Mouse (Mus musculus) retina, adult 2 months (tissue): ENCODE measurements around the gene Prmt1.

Source experiments
- DNase-seq: peaks from one replicate; pipeline ENCODE4 v3.0.0-alpha.2; 2012; ENCODE audit warnings: low read depth, low spot score

Gene Prmt1

GRCm38 (mm10) chr7:45012824-45013223 is 26.5 kb upstream of the Prmt1 start:
- DNase-seq = no peak

DNA sequence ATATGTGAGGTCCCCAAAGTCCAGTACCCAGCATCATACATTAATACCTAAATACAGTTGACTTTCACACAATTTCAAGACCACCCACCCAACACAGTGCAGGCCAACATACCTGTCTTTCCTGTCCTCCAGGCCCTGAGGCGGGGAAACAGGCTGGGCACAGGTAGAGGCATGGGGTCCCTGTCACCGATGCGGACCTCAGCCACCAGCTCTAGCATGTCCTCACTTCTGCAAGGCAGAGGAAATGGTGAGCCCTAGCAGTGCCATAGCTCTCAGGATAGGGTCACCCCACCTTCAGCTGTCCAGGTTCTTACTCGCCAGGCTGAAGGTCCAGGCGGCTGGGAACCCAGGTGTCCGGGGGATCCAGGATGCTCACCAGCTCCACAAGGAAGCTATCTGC is 25.6 kb upstream of the Prmt1 start:
- DNase-seq = no peak

DNA sequence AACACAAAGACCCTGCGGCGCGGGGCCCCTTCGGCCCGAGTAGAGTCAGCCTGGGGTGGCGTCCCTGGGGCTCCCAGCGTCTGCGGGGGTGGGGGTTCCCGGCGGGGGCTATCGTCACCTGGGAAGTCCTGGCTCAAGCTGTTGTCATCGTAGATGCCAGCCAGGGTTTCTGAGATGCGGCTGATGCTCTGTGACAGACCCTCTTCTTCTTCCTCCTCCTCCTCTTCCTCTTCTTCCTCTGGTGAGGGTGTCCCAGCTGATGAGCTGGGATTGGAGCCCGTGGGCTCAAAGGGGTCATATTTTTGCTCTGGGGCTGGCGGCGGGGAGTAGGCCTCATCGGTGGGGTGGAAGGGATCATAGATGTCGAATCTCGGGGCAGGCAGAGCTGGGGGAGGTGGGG is 22.0 kb upstream of the Prmt1 start:
- DNase-seq = no peak

DNA sequence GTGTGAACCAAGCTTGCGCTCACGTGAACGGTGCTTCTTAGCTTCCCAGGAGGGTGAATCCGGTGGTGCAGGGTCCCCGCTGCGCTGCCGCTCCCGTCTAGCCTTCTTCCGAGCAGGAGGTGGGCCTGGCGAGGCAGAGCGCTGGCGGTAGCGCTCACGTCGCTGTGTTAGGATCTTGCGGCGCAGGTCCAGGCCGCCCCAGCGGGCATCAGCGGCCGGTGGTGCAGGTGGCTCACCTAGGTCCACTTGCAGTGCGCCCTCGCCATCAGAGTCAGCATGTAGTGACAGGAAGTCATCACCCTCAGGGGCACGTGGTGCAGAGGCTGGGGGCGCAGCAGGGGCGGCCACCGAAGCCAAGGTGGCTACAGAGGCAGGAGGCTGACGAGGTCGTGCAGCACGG is 21.5 kb upstream of the Prmt1 start:
- no peak for DNase-seq

- DNase-seq = no peak
Observed at GRCm38 (mm10) chr7:45007141-45007540, 20.8 kb upstream of the Prmt1 start.

GRCm38 (mm10) chr7:45006503-45006902 is 20.1 kb upstream of the Prmt1 start:
- DNase-seq = no peak

DNA sequence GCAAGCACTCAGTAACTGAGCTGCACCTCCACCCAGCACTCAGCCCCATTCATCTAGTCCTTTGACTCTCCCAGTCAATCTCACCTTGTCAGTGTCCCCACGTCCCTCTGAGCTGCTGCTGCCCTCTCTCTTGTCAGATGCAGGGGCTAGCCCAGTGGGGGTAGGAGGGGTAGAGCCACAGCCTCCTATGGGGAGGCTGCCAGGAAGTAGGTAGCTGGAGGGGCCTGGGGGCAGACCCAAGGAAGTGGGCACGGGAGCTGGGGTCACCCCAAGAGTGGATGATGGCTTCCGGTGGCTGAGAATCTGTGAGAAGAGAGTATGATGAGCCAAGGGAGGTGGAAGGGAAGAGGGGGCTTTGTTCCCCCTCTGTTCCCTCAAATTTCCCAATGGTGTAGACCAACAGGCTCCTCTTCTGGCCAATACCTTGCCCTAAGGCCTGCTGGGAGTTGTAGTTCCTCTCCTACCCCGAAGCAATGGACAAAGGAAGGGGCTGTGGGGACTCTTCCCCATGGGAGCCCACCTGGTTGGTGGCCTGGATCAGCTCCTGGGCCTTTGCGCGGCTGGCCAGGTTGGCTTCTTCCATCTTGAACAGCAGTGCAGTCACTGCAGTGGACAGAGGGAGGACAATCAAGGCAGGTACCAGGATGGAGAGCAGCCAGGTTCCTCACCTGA is 19.1 kb upstream of the Prmt1 start:
- DNase-seq = no peak

GRCm38 (mm10) chr7:45004546-45004945 is 18.2 kb upstream of the Prmt1 start:
- no peak for DNase-seq

DNA sequence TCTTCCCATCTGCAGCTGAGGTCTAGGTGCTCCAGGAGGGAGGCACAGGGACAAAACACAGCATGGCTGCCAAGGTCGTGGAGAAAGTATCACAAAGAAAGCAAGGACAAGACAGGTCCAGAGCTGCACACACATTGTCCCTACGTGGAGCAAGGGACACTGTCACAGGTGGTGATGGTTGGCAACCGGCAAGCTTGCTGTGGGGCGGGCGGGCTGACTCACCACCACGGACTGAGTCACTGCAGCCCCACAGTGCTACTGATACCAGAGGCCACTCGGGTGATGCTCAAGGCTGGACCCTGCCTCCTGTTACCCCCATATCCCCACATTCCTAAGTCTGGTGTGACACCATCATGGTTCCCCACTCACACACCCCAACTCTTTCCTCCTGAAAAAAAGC is 16.1 kb upstream of the Prmt1 start:
- no peak for DNase-seq

GRCm38 (mm10) chr7:45000539-45001114 is 14.3 kb upstream of the Prmt1 start:
- no peak for DNase-seq

DNA sequence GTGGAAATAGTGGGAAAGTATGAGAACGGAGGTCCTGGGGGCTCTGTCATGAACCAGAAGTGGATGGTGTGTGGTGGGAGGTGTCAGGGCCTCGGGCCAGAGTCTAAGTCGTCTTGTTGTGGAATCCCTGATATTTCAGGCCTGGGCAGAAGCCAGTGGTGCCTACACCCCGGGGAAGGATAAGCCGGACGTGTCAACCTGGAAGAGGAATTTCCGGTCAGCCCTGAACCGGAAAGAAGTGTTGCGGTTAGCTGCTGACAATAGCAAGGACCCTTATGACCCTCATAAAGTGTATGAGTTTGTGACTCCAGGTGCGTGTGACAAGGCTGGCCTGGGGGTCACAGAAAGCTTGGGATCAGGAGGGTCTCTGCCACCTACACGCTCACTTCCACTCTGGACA is 13.4 kb upstream of the Prmt1 start:
- DNase-seq = no peak

DNA sequence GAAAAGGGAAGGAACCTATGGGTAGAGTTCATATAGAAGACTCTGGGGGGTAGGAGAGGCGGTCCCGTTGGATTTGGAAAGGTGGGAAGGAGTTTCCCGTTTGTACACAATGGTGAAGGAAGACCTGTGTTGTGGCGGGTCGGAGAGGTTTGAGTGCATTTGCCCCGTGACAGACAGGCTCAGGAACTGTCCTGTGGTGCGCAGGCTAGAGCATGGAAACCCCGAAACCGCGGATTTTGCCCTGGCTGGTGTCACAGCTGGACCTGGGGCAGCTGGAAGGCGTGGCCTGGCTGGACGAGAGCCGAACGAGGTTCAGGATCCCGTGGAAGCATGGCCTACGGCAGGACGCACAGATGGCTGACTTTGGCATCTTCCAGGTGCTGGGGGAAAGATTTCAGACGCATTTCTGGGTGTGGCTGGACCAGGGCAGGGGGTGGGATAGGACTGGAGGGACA is 12.2 kb upstream of the Prmt1 start, which contains the start of gene Bcl2l12:
Bcl2l12 (minus strand) TSS at position 212 of the 455 bp plus-strand sequence.
- no peak for DNase-seq

- DNase-seq = no peak
Observed at GRCm38 (mm10) chr7:44997940-44998428, 11.6 kb upstream of the Prmt1 start.

DNA sequence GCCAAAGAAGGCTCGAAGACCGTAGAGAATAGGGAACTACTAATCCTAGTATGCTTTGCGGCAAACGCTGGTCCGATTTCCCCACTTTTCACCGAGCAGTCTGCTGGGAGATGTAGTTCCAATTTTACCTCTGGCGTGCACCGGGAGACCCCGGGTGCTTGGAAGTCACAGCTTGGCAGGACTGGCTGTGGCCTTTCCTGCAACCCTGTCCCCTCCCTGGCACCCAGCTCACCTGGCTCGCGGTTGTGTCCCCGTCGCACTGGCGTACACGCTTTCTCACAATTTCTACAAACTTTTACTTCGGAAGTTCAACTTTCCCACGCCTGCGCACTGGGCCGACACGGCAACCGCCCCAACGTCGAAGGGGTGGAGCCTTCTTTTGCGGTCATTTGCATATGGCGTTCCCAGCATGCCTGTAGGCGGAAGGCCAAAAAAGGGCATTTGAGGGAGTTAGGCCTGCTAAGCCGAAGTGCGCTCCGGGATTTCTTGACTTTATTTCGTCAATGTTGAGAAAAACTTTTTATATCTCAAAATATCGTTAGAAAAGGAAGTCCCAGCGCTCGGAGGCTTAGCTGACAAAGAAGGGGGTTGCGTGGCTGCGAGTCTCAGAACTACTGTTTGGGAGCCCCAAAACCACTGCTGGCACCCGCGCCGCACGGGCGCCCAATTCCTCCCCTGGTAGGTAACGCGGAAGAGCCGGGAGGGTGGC is 11.0 kb upstream of the Prmt1 start, which contains the start of gene Irf3:
Irf3 (plus strand) TSS at position 418 of the 709 bp plus-strand sequence.
- DNase-seq = peak; percentile 89

- DNase-seq = no peak
Observed at GRCm38 (mm10) chr7:44996672-44997071, 10.3 kb upstream of the Prmt1 start.

DNA sequence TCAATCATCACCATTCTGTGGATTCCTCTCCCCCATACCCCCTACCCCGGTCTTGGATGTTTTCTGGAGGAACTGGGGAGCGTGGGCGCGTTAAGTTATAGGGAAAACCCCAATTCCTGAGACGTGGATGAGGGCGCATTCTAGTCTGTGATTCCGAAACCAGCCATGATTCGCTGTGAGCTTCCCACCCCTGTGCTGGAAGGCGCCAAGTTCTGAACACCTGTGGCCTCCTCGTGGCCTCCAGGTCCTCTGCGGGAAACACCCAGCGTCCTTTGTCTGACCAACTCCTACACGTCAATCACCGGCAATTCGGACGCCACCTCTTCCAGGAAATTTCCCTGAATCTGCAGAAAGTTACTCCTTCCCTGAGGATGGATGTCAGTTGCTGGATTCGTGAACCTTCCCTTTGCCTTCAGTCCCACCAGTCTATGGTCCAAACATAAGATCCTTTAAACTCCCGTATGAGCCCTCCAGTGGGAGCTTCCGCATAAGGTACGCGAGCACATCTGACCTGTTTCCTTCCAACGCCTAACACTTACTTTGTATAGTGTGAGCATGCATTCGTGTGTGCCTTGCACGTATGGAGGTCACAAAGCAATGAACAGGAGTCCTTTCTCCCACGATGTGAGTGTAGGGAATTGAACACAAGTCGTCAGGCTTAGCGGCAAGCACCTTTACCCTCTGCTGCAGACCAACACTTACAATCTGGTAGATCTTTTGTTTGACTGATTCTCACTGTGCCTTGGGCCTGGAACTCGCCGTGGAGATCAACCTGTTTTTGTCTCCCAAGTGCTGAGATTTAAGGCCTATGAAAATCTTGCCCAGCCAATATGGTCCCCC is 731 bp upstream of the Prmt1 start:
- no peak for DNase-seq

- DNase-seq = no peak
Observed at GRCm38 (mm10) chr7:44985595-44986191, 675 bp downstream of the Prmt1 start.

DNA sequence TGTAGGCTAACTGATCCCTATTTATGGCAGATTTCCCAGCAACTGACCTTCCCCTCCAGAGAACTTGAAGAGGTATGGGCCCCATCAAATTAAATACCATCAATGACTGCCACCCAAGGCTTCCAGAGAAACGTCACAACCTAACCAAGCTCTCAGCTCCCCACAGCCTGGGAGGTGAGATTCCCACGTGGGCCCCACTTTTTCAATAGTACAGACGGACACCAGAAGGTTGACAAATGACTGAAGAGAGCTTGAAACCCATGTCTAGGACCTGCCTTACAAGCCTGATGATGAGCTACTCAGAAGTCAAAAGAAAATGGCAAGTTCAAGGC is 1.6 kb downstream of the Prmt1 start:
- no peak for DNase-seq

GRCm38 (mm10) chr7:44983944-44984832 is 2.2 kb downstream of the Prmt1 start:
- DNase-seq = no peak

- DNase-seq = no peak
Observed at GRCm38 (mm10) chr7:44983085-44983484, 3.3 kb downstream of the Prmt1 start.
